Mouse (Mus musculus) midbrain, embryonic 15.5 days (tissue): ENCODE measurements at regions not wholly inside any gene's neighbourhood (a gene's known extent, or its start where the extent isn't known, plus 50 kb on each side); places are given as distances from the start of the nearest gene placed in this dataset.

ENCODE experiments used
- ATAC-seq: fragments of 200-750 bp; cut with Nextera tagmentation; replicated peaks from 2 replicates; pipeline ENCODE4 v1.8.0; 2017; ENCODE audit warnings: moderate TSS enrichment
- H3K27ac ChIP-seq: fragments of 300-500 bp; sonication (generic); 2 replicates; pipeline ENCODE4 v1.5.1; 2015; ENCODE audit warnings: mild to moderate bottlenecking, inconsistent platforms
- H3K27me3 ChIP-seq: fragments of 300-500 bp; sonication (generic); replicated peaks from 2 replicates; pipeline ENCODE4 v1.6.1; 2015; ENCODE audit warnings: inconsistent platforms
- H3K36me3 ChIP-seq: fragments of 300-500 bp; sonication (generic); replicated peaks from 2 replicates; pipeline ENCODE4 v1.6.1; 2015; ENCODE audit warnings: inconsistent platforms
- H3K4me1 ChIP-seq: fragments of 300-500 bp; sonication (generic); 2 replicates; pipeline ENCODE4 v1.6.1; 2015; ENCODE audit warnings: inconsistent platforms
- H3K4me2 ChIP-seq: fragments of 300-500 bp; sonication (generic); 2 replicates; pipeline ENCODE4 v1.6.1; 2015; ENCODE audit warnings: inconsistent platforms, mild to moderate bottlenecking, moderate library complexity
- H3K4me3 ChIP-seq: fragments of 300-500 bp; sonication (generic); 2 replicates; pipeline ENCODE4 v1.5.1; 2015; ENCODE audit warnings: mild to moderate bottlenecking, inconsistent platforms
- H3K9ac ChIP-seq: fragments of 300-500 bp; sonication (generic); 2 replicates; pipeline ENCODE4 v1.6.1; 2015; ENCODE audit warnings: mild to moderate bottlenecking, inconsistent platforms
- H3K9me3 ChIP-seq: fragments of 300-500 bp; sonication (generic); 2 replicates; pipeline ENCODE4 v1.6.1; 2016; ENCODE audit warnings: inconsistent platforms
- WGBS: fragments of 180-500 bp; shearing (Covaris S2); methylation state at CpG from one replicate; pipeline ENCODE4 v1.1.7; 2015; ENCODE audit warnings: mixed read lengths; 5-methylcytosine and 5-hydroxymethylcytosine counted together

DNA sequence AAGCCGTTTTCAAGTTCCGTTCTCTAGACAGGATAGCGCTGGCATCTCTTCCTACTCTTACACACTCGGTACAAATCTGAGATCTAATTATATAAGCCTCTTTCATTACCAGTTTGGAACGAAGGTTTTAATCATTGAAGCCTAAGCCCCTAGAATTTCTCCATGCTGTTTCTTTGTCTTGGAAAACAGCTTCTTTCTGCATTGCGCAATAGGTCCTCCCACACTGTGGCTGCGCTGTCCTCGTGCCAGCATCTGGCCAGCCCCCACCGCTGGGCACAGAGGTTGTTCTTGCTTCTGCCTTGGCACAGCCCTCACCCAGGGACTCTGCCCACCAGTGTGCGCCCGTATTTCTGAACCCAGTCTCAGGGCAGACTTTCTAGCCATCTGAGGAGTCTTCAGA is 126.8 kb downstream of the Bmp7 start:
- ATAC-seq, result no peak

DNA sequence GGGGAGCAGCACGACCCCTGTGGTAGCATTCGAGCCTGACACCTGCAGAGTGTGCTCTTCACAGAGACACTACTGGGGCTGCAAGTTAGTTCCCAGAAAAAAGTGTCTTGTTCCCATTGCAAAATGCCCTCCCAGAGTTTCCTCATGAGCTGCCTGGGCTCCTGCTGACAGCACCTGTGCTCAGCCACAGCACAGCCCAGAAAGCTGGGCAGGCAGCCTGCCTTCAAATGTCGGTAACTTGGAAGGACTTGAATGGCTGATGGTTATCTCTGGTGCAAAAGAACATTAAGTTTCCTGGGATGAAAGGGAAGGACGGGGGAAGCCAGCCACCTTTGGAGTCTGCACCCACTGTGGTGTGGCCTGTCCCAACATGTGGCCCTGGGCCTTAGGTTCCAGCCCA is 126.2 kb downstream of the Bmp7 start:
- no peak overlapping the region for H3K4me2 ChIP-seq
- no peak overlapping the region for H3K4me3 ChIP-seq
- no peak overlapping the region for H3K27ac ChIP-seq
- H3K36me3 ChIP-seq, result no peaks in the 10 kb centered on the region
- 67% methylated on average over 4 of the region's 4 CpGs for WGBS
- H3K9ac ChIP-seq, result no peak overlapping the region
- H3K4me1 ChIP-seq, result no peaks in the 10 kb centered on the region
- H3K9me3 ChIP-seq, result no peaks in the 10 kb centered on the region
- H3K27me3 ChIP-seq, result no peaks in the 10 kb centered on the region
- ATAC-seq, result no peak

More for the DNA sequence above, 126.8 kb downstream of the Bmp7 start:
- H3K27ac ChIP-seq, result no peak overlapping the region
- H3K9ac ChIP-seq, result no peak overlapping the region
- H3K36me3 ChIP-seq, result no peaks in the 10 kb centered on the region
- H3K4me1 ChIP-seq, result no peaks in the 10 kb centered on the region
- H3K27me3 ChIP-seq, result no peaks in the 10 kb centered on the region
- no peak overlapping the region for H3K4me2 ChIP-seq
- no peak overlapping the region for H3K4me3 ChIP-seq
- no peaks in the 10 kb centered on the region for H3K9me3 ChIP-seq
- WGBS, result 74% methylated on average over 11 of the region's 11 CpGs

DNA sequence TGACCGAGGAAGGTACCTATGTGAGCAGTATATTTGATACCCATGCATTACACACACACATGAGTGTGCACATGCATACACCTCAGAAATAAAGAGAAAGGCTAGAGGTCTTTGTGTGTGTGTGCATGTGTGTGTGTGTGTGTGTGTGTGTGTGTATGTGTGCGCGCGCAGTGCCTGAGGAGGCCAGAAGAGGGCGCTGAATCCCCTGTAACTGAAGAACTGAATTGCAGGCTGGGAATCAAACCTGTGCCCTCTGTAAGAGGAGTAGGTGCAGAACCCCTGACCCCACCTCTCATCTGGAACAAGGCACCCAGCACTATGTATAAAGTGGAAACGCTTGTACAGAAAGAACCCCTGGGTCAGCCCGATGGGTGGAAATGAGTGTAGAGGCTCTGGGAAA is 125.0 kb downstream of the Bmp7 start:
- Histone ChIP-seq H3K36me3 (no peaks in the 10 kb centered on the region), H3K27me3 (no peaks in the 10 kb centered on the region), H3K27ac (no peak overlapping the region), H3K4me2 (no peak overlapping the region), H3K9ac (no peak overlapping the region), H3K9me3 (no peaks in the 10 kb centered on the region), H3K4me1 (no peaks in the 10 kb centered on the region), H3K4me3 (no peak overlapping the region)
- no peak for ATAC-seq
- WGBS, result over 99% methylated on average over 7 of the region's 7 CpGs

DNA sequence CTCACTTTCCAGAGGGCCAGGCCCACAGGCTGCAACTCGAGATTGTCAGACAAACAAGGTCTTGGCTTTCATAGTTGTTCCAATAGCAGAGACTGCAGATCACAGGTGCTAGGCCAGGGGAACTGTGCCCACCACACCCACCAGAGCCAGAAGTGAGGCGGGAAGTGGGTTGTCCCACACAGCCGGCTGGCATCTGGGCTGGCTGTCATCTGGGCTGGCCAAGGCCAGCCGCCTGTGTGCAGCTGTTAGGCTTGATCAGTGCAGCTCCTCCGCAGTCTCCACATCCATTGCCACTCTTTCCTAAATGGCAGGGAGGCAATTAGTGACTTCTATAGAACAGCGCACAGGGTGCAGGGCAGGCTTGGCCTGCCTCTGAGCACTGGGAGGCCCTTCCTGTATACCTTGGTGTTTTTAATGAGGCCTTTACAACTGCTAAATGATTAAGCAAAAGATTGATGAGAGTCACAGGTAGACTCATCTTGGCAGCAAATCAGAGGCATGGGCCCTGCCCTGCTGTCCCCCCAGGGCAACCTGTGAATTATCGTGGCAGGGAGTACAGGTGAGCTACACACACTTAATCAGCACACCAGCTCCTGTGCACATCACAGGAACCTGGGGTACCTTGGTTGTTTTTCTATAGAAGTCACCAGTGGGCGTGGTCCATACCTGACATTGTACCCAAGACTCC is 122.9 kb downstream of the Bmp7 start:
- Histone ChIP-seq H3K27me3 (no peaks in the 10 kb centered on the region; the same call in 1 of the 2 replicates), H3K4me3 (no peak overlapping the region), H3K36me3 (no peaks in the 10 kb centered on the region), H3K9me3 (no peaks in the 10 kb centered on the region), H3K9ac (no peak overlapping the region), H3K4me2 (no peak overlapping the region), H3K27ac (no peak overlapping the region), H3K4me1 (no peaks in the 10 kb centered on the region)
- WGBS, result 76% methylated on average over 8 of the region's 8 CpGs
- ATAC-seq, result no peak
